In genomic region chr5:146919874-146920273, GRCm38 (mm10) we compare ENCODE assay signal across 10 mouse cellular contexts. TPM values are rescaled to one million over a fixed set of nuclear protein-coding genes. Genes with fewer than 3 reads are reported as not detected.
DNase-seq lines count a peak whose midpoint lies in the region; ATAC-seq lines count a peak whose summit lies in the region.
"Had no signal": no experiment of that assay in that cellular context is flagged by ENCODE, and none has a peak within 500 bp of the region (broad histone marks: within the 10 kb centered on the region; RNA-seq: fewer than 3 reads in every experiment).

No protein-coding gene starts in this region.

- H3K9ac ChIP-seq in lung, embryonic 16.5 days (ENCODE audit: low read length), result no peak overlapping the region
- peak overlapping the region; percentile 48 for H3K9ac ChIP-seq in forebrain, embryonic 16.5 days (replicated peaks; ENCODE audit: low read depth, low read length)
- no peak overlapping the region for H3K9ac ChIP-seq in liver, embryonic 12.5 days
- no peak overlapping the region for H3K9ac ChIP-seq in stomach, embryonic 15.5 days

- WGBS in lung, embryonic 16.5 days, result 14% methylated on average over 6 of the region's 6 CpGs
- WGBS in forebrain, embryonic 16.5 days, result 29% methylated on average over 6 of the region's 6 CpGs
- WGBS in liver, embryonic 12.5 days (ENCODE audit: insufficient replicate concordance), result 32% methylated on average over 6 of the region's 6 CpGs
- 15% methylated on average over 6 of the region's 6 CpGs for WGBS in stomach, embryonic 15.5 days

- no peak overlapping the region; the same call in 1 of the 2 replicates for H3K4me3 ChIP-seq in lung, embryonic 16.5 days (ENCODE audit: low read length)
- peak overlapping the region; percentile 29 for H3K4me3 ChIP-seq in forebrain, embryonic 16.5 days (replicated peaks; ENCODE audit: low read length)
- H3K4me3 ChIP-seq in liver, embryonic 12.5 days, result peak overlapping the region; percentile 13; the same call in 1 of the 2 replicates
- peak overlapping the region; percentile 19; the same call in 1 of the 2 replicates for H3K4me3 ChIP-seq in stomach, embryonic 15.5 days (replicated peaks)

- no peaks in the 10 kb centered on the region for H3K36me3 ChIP-seq in lung, embryonic 16.5 days (ENCODE audit: control insufficient read depth, insufficient read depth, low read length)
- H3K36me3 ChIP-seq in forebrain, embryonic 16.5 days (ENCODE audit: control insufficient read depth, insufficient read depth), result no peaks in the 10 kb centered on the region
- H3K36me3 ChIP-seq in liver, embryonic 12.5 days, result no peaks in the 10 kb centered on the region
- no peaks in the 10 kb centered on the region for H3K36me3 ChIP-seq in stomach, embryonic 15.5 days

- peak overlapping the region; percentile 58 for H3K4me2 ChIP-seq in lung, embryonic 16.5 days (ENCODE audit: low read depth, low read length)
- H3K4me2 ChIP-seq in forebrain, embryonic 16.5 days (ENCODE audit: low read length), result peak overlapping the region; percentile 51
- peak overlapping the region; percentile 57 for H3K4me2 ChIP-seq in liver, embryonic 12.5 days
- peak overlapping the region; percentile 53 for H3K4me2 ChIP-seq in stomach, embryonic 15.5 days

- no peaks in the 10 kb centered on the region; the same call in 1 of the 2 replicates for H3K27me3 ChIP-seq in lung, embryonic 16.5 days (ENCODE audit: control insufficient read depth, insufficient read depth, low read depth, low read length)
- H3K27me3 ChIP-seq in forebrain, embryonic 16.5 days (replicated peaks; ENCODE audit: control insufficient read depth, insufficient read depth, low read length), result peaks cover 3% of the 10 kb centered on the region; the same call in 1 of the 2 replicates
- H3K27me3 ChIP-seq in liver, embryonic 12.5 days (replicated peaks), result peaks cover 16% of the 10 kb centered on the region
- no peaks in the 10 kb centered on the region for H3K27me3 ChIP-seq in stomach, embryonic 15.5 days (replicated peaks)

- no peak for DNase-seq in lung, adult 18-20 months
- DNase-seq in cerebellum, adult 11-12 months, result no peak
- DNase-seq in frontal cortex, postnatal 14 days (ENCODE audit: low spot score in 2 of 2), result no peak
- no peak for DNase-seq in cerebellum, adult 11 months
- DNase-seq: lung, adult 2 months; retina, postnatal 1 day had no signal

- no peak for ATAC-seq in lung, embryonic 16.5 days (ENCODE audit: low read depth)
- no peak for ATAC-seq in forebrain, embryonic 16.5 days
- ATAC-seq in liver, embryonic 12.5 days, result no peak
- ATAC-seq in stomach, embryonic 15.5 days (ENCODE audit: insufficient read depth, low FRiP score, low read depth), result no peak

- no peaks in the 10 kb centered on the region for H3K9me3 ChIP-seq in lung, embryonic 16.5 days (ENCODE audit: control insufficient read depth, low read length)
- H3K9me3 ChIP-seq in forebrain, embryonic 16.5 days (ENCODE audit: control insufficient read depth, low read length), result no peaks in the 10 kb centered on the region
- no peaks in the 10 kb centered on the region for H3K9me3 ChIP-seq in liver, embryonic 12.5 days (replicated peaks)
- no peaks in the 10 kb centered on the region for H3K9me3 ChIP-seq in stomach, embryonic 15.5 days

- no peak overlapping the region for H3K27ac ChIP-seq in lung, embryonic 16.5 days (ENCODE audit: low read length)
- no peak overlapping the region for H3K27ac ChIP-seq in forebrain, embryonic 16.5 days (ENCODE audit: low read length)
- H3K27ac ChIP-seq in liver, embryonic 12.5 days, result no peak overlapping the region
- H3K27ac ChIP-seq in stomach, embryonic 15.5 days, result no peak overlapping the region

- peaks cover 6% of the 10 kb centered on the region for H3K4me1 ChIP-seq in lung, embryonic 16.5 days (replicated peaks; ENCODE audit: control insufficient read depth, insufficient read depth, low read length)
- peaks cover 10% of the 10 kb centered on the region for H3K4me1 ChIP-seq in forebrain, embryonic 16.5 days (replicated peaks; ENCODE audit: control insufficient read depth, insufficient read depth, low read length)
- H3K4me1 ChIP-seq in liver, embryonic 12.5 days, result peaks cover 9% of the 10 kb centered on the region; the same call in 1 of the 2 replicates
- peaks cover 6% of the 10 kb centered on the region; the same call in 1 of the 2 replicates for H3K4me1 ChIP-seq in stomach, embryonic 15.5 days

RNA-seq across cellular contexts. Expression of gene Gtf3a, which starts 28.6 kb away (rescaled TPM):
- polyA plus RNA-seq in lung, embryonic 16.5 days (2015; fragmentation: Nextera tagmentation; extraction: Ambion mirVana), result 118 and 121 TPM in 2 replicates
- polyA plus RNA-seq in forebrain, embryonic 16.5 days (2015; fragmentation: Nextera tagmentation; extraction: Ambion mirVana), result 118 and 123 TPM in 2 replicates
- polyA plus RNA-seq in liver, embryonic 12.5 days (2016; fragmentation: Nextera tagmentation; extraction: Ambion mirVana), result 95.1 and 95.7 TPM in 2 replicates
- 116 and 122 TPM in 2 replicates for polyA plus RNA-seq in stomach, embryonic 15.5 days (2015; fragmentation: Nextera tagmentation; extraction: Ambion mirVana)

RNA-seq across cellular contexts. Expression of gene Mtif3, which starts 43.7 kb away (rescaled TPM):
- polyA plus RNA-seq in lung, embryonic 16.5 days (2015; fragmentation: Nextera tagmentation; extraction: Ambion mirVana), result 20.2 and 21.0 TPM in 2 replicates
- 28.7 and 31.6 TPM in 2 replicates for polyA plus RNA-seq in forebrain, embryonic 16.5 days (2015; fragmentation: Nextera tagmentation; extraction: Ambion mirVana)
- polyA plus RNA-seq in liver, embryonic 12.5 days (2016; fragmentation: Nextera tagmentation; extraction: Ambion mirVana), result 14.9 and 16.5 TPM in 2 replicates
- polyA plus RNA-seq in stomach, embryonic 15.5 days (2015; fragmentation: Nextera tagmentation; extraction: Ambion mirVana), result 23.1 and 24.2 TPM in 2 replicates
